In genomic region chr19:5823266-5823839, GRCm38 (mm10) we compare ENCODE assay signal across 8 mouse cellular contexts. TPM values are rescaled to one million over a fixed set of nuclear protein-coding genes. Genes with fewer than 3 reads are reported as not detected.
A peak's percentile ranks its signal among the peaks of the same experiment; 100 is the strongest.
DNase-seq lines count a peak whose midpoint lies in the region; ATAC-seq and TF ChIP-seq lines count a peak whose summit lies in the region.

No protein-coding gene starts in this region.

- H3K9ac ChIP-seq in hindbrain, embryonic 11.5 days (ENCODE audit: low read depth, low read length) = no peak overlapping the region
- no peak overlapping the region for H3K9ac ChIP-seq in lung, embryonic 15.5 days
- no peak overlapping the region for H3K9ac ChIP-seq in stomach, postnatal 0 days (ENCODE audit: low read length)

- WGBS in hindbrain, embryonic 11.5 days = 18% methylated on average over 9 of the region's 9 CpGs
- WGBS in lung, embryonic 15.5 days = 17% methylated on average over 9 of the region's 9 CpGs
- 39% methylated on average over 9 of the region's 9 CpGs for WGBS in stomach, postnatal 0 days

- TF ChIP-seq CTCF in layer of hippocampus, adult 2 months (conservative IDR thresholded peaks at IDR 0.05) = no peak
- TF ChIP-seq CTCF in stomach, postnatal 0 days (IDR thresholded peaks at IDR 0.05; ENCODE audit: low read depth) = peak; percentile 23; the same call in 1 of the 2 replicates

- peak overlapping the region; percentile 83 for H3K27ac ChIP-seq in layer of hippocampus, adult 2 months
- no peak overlapping the region for H3K27ac ChIP-seq in hindbrain, embryonic 11.5 days (ENCODE audit: low read depth, low read length)
- H3K27ac ChIP-seq in lung, embryonic 15.5 days = peak overlapping the region; percentile 46
- peak overlapping the region; percentile 67 for H3K27ac ChIP-seq in stomach, postnatal 0 days (replicated peaks)

- no peak for ATAC-seq in hindbrain, embryonic 11.5 days (ENCODE audit: low FRiP score)
- ATAC-seq in lung, embryonic 15.5 days (ENCODE audit: borderline replicate concordance, extremely low read depth, low FRiP score, low TSS enrichment) = peak; percentile 81
- ATAC-seq in stomach, postnatal 0 days (ENCODE audit: low FRiP score, low TSS enrichment) = peak; percentile 21

- H3K36me3 ChIP-seq in hindbrain, embryonic 11.5 days (ENCODE audit: control insufficient read depth, insufficient read depth, low read length) = no peaks in the 10 kb centered on the region
- H3K36me3 ChIP-seq in lung, embryonic 15.5 days = no peaks in the 10 kb centered on the region
- no peaks in the 10 kb centered on the region; the same call in 1 of the 2 replicates for H3K36me3 ChIP-seq in stomach, postnatal 0 days (ENCODE audit: control insufficient read depth, insufficient read depth, low read length)

- DNase-seq in layer of hippocampus, adult 2 months (ENCODE audit: low spot score in 2 of 2) = no peak
- no peak for DNase-seq in layer of hippocampus, postnatal 36 days
- DNase-seq in embryo, embryonic 11 days = peak; percentile 81
- DNase-seq in hindbrain, embryonic 11.5 days (ENCODE audit: low spot score) = peak; percentile 64
- peak; percentile 58 for DNase-seq in stomach, postnatal 0 days (ENCODE audit: low spot score)
- DNase-seq in layer of hippocampus, adult 11-12 months (ENCODE audit: low spot score) = no peak
- no peak for DNase-seq in right cerebral cortex, postnatal 4 days

- H3K4me3 ChIP-seq in layer of hippocampus, adult 2 months = no peak overlapping the region; the same call in 1 of the 2 replicates
- no peak overlapping the region for H3K4me3 ChIP-seq in hindbrain, embryonic 11.5 days (ENCODE audit: low read depth, low read length)
- H3K4me3 ChIP-seq in lung, embryonic 15.5 days = no peak overlapping the region
- no peak overlapping the region for H3K4me3 ChIP-seq in stomach, postnatal 0 days (ENCODE audit: low read depth, low read length)

- H3K4me1 ChIP-seq in hindbrain, embryonic 11.5 days (replicated peaks; ENCODE audit: control insufficient read depth, insufficient read depth, low read length) = no peaks in the 10 kb centered on the region
- peaks cover 55% of the 10 kb centered on the region for H3K4me1 ChIP-seq in lung, embryonic 15.5 days
- H3K4me1 ChIP-seq in stomach, postnatal 0 days (replicated peaks; ENCODE audit: control insufficient read depth, insufficient read depth) = peaks cover 4% of the 10 kb centered on the region

- TF ChIP-seq EP300 in stomach, postnatal 0 days (optimal IDR thresholded peaks at IDR 0.05) = no peak

- no peak overlapping the region for H3K4me2 ChIP-seq in hindbrain, embryonic 11.5 days (replicated peaks; ENCODE audit: low read depth, low read length)
- H3K4me2 ChIP-seq in lung, embryonic 15.5 days = peak overlapping the region; percentile 1; the same call in 1 of the 2 replicates
- no peak overlapping the region for H3K4me2 ChIP-seq in stomach, postnatal 0 days (replicated peaks; ENCODE audit: low read depth)

- H3K9me3 ChIP-seq in hindbrain, embryonic 11.5 days (ENCODE audit: control insufficient read depth, low read length) = no peaks in the 10 kb centered on the region
- no peaks in the 10 kb centered on the region for H3K9me3 ChIP-seq in lung, embryonic 15.5 days
- H3K9me3 ChIP-seq in stomach, postnatal 0 days (ENCODE audit: control insufficient read depth, low read length) = no peaks in the 10 kb centered on the region

- no peaks in the 10 kb centered on the region for H3K27me3 ChIP-seq in hindbrain, embryonic 11.5 days (ENCODE audit: control insufficient read depth, insufficient read depth, low read length)
- no peaks in the 10 kb centered on the region for H3K27me3 ChIP-seq in lung, embryonic 15.5 days
- H3K27me3 ChIP-seq in stomach, postnatal 0 days (ENCODE audit: control insufficient read depth, insufficient read depth, low read length) = no peaks in the 10 kb centered on the region

RNA-seq across cellular contexts. Expression of gene Frmd8, which starts 51.7 kb away (rescaled TPM):
- 10 to 100 TPM in 1 of 2 experiments, 1 to 10 TPM in 1; 9.5 to 10.6 TPM for total RNA-seq in layer of hippocampus, adult 2 months (2021)
- 10 to 100 TPM; 13.5 to 14.2 TPM for total RNA-seq in layer of hippocampus, postnatal 36 days (2021)
- polyA plus RNA-seq in hindbrain, embryonic 11.5 days (2014; fragmentation: Nextera tagmentation; extraction: Ambion mirVana) = 14.9 and 15.8 TPM in 2 replicates
- 50.7 and 53.0 TPM in 2 replicates for polyA plus RNA-seq in lung, embryonic 15.5 days (2015; fragmentation: Nextera tagmentation; extraction: Ambion mirVana)
- polyA plus RNA-seq in stomach, postnatal 0 days (2015; fragmentation: Nextera tagmentation; extraction: Ambion mirVana) = 13.8 and 18.8 TPM in 2 replicates

RNA-seq across cellular contexts. Expression of gene Scyl1, which starts 52.1 kb away (rescaled TPM):
- total RNA-seq in layer of hippocampus, adult 2 months (2021) = 10 to 100 TPM; 74.1 to 80.9 TPM
- 10 to 100 TPM; 75.6 to 75.9 TPM for total RNA-seq in layer of hippocampus, postnatal 36 days (2021)
- polyA plus RNA-seq in hindbrain, embryonic 11.5 days (2014; fragmentation: Nextera tagmentation; extraction: Ambion mirVana) = 47.2 and 55.7 TPM in 2 replicates
- 76.1 and 83.6 TPM in 2 replicates for polyA plus RNA-seq in lung, embryonic 15.5 days (2015; fragmentation: Nextera tagmentation; extraction: Ambion mirVana)
- 38.1 and 40.9 TPM in 2 replicates for polyA plus RNA-seq in stomach, postnatal 0 days (2015; fragmentation: Nextera tagmentation; extraction: Ambion mirVana)

RNA-seq across cellular contexts. Expression of gene Slc25a45, which starts 54.3 kb away (rescaled TPM):
- 1 to 10 TPM; 3.5 to 3.6 TPM for total RNA-seq in layer of hippocampus, adult 2 months (2021)
- 1 to 10 TPM; 2.5 to 2.7 TPM for total RNA-seq in layer of hippocampus, postnatal 36 days (2021)
- polyA plus RNA-seq in hindbrain, embryonic 11.5 days (2014; fragmentation: Nextera tagmentation; extraction: Ambion mirVana) = 1.0 and 1.1 TPM in 2 replicates
- 4.2 and 5.6 TPM in 2 replicates for polyA plus RNA-seq in lung, embryonic 15.5 days (2015; fragmentation: Nextera tagmentation; extraction: Ambion mirVana)
- polyA plus RNA-seq in stomach, postnatal 0 days (2015; fragmentation: Nextera tagmentation; extraction: Ambion mirVana) = 2.9 and 3.2 TPM in 2 replicates

Comparison
In these comparisons a context has a peak if more than half of its experiments do, and no peak if none do; other contexts are left out.
1. DNase-seq: peak in embryo, embryonic 11 days (single experiment), hindbrain, embryonic 11.5 days (single experiment) and stomach, postnatal 0 days (single experiment); none in layer of hippocampus, adult 2 months (0 of 2), layer of hippocampus, postnatal 36 days (0 of 2), layer of hippocampus, adult 11-12 months (single experiment) and right cerebral cortex, postnatal 4 days (single experiment).